Mouse (Mus musculus) mouse trophoblast stem cell (cell line): ENCODE measurements around the gene Ankrd31.
"Not testable (repeated sequence)": the region's sequence is repeated elsewhere in the genome, so short reads cannot be mapped to it uniquely, and the experiment has no call there.

Experiments
- in situ Hi-C, 2 experiments: fragments of 300-500 bp; cut with MseI, MboI; formaldehyde crosslinking; loops; 2 replicates in 1 of 2; 3 replicates in 1 of 2; pipeline ENCODE4 v1.15.1; 2025

Ankrd31 gene

GRCm38 (mm10) chr13:96748109-96748845 lies at the start of gene Ankrd31:
Gene Ankrd31, plus strand, starts transcription at chr13:96748272.
- in situ Hi-C loops, result no loop called here

- in situ Hi-C loops, result no loop called here
These were observed 45.3 kb upstream of the Ankrd31 start for GRCm38 (mm10) chr13:96702567-96703278.

- in situ Hi-C loops, result no loop called here
These were observed 38.5 kb upstream of the Ankrd31 start for GRCm38 (mm10) chr13:96709269-96710233.

DNA sequence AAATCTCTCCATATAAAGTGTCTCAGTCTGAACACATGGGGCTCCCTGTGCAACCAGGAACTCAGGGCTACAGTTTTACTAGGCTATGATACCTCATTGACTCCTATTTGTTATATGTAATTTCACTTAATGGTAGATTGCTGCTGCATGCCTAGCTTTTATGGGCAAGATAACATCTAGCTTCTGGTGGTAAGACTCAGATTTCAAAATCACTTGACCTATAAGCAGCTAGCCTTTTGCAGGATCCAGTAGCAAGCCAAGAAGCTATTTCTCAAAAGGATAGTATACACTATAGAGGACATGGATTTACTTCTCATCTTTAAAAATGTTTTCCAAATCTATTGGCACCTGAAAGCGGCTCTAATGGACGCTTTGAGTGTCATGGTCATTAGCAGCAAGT lies 31.8 kb upstream of the Ankrd31 start:
- in situ Hi-C loops, result no loop called here

DNA sequence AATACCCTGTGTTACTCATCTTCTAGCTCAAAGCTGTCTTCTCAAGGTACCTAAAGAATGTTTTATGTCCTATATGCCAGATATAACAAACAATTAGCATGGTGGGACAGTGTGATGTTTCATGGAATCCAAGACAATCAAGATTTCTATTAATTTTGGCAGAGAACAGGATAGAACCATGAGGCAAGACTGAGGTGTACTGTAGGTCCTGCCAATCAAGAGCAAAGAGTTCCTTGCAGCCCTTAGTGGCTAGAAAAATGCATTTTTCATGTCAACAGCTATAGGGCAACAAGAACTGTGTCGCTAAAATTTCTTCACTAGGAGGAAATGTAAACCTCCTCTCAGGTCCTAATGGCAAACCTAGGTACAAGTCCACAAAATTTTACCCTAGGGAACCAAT lies 30.3 kb upstream of the Ankrd31 start:
- in situ Hi-C loops, result no loop called here

- in situ Hi-C loops, result no loop called here
These were observed 28.1 kb upstream of the Ankrd31 start for GRCm38 (mm10) chr13:96720003-96720402.

GRCm38 (mm10) chr13:96728289-96728688 lies 19.8 kb upstream of the Ankrd31 start:
- in situ Hi-C loops, result no loop called here

- in situ Hi-C loops, result no loop called here
These were observed 18.9 kb upstream of the Ankrd31 start for GRCm38 (mm10) chr13:96729146-96729545.

DNA sequence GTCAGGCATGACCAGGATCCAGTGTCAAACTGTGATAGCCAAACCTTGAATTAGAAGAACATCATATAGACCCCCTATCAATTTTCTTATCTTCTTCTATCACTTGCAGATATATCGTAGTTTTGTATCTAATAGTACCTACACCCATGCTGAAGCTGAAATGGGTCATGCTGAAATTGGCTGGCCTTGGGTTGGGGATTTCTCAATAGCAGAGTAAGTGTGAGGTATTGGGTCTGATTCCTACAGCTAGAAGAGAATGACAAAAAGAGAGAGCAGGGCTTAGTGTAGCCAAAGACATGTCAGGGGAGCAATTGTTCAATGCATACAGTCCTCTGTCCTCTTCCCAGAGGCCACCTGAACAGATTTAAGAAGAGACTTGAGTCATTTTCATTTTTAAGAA lies 18.0 kb upstream of the Ankrd31 start:
- in situ Hi-C loops, result no loop called here

DNA sequence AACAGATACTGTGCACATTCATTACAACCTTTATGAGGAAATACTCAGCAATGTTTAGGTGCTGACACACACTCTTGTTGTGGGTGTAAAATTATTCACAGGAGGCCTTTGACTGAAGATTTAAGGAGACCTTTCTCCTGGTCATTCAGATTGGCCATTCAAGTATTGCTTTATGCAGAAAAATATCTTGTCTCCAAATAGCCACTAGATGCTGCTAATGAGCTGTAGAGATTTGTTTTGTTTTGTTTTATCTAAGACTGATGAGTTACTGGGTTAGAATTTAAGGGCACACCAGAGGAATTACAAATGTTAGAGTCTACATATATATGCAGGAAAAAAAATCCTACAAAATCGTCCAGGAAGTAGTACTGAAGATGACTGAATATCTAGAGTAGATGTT lies 12.9 kb upstream of the Ankrd31 start:
- in situ Hi-C loops, result no loop called here

- in situ Hi-C loops, result no loop called here
These were observed 7.9 kb upstream of the Ankrd31 start for GRCm38 (mm10) chr13:96740159-96740558.

DNA sequence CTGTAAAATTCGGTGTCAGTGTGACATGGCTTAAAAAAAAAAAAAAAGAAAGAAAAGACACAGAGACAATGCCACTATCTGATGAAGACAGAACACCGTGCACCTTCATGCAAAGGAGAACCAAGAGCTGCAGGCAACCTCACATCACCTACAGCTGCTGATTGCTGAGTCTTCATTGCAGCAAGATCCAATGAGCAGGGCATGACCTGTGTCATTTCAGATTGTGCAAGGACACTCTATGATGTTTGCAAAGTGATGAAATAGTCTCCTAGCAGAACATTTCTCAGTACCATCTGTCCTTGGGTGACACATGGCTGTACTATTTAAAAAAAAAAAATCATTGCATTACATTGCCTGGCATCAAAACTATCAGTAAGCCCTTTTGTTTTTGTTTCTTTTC lies 5.2 kb upstream of the Ankrd31 start:
- in situ Hi-C loops, result no loop called here

- in situ Hi-C loops, result no loop called here
These were observed 2.0 kb upstream of the Ankrd31 start for GRCm38 (mm10) chr13:96746055-96746454.

DNA sequence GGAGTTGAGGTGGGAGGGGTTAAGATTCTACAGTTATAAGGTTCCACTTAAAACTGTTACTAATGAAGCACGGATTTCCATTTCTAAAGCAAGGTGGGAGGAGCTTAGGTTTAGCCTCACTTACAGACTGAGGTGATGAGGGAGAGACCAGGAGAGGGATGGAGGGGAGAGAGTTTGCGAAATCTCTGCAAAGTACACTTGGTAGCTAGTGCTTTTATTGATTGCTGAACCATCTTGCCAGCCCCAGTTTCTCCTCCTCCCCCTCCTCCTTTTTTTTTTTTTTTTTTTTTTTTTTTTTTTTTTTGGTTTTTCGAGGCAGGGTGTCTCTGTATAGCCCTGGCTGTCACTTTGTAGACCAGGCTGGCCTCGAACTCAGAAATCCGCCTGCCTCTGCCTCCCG lies 1.8 kb downstream of the Ankrd31 start:
- in situ Hi-C loops, result no loop called here

DNA sequence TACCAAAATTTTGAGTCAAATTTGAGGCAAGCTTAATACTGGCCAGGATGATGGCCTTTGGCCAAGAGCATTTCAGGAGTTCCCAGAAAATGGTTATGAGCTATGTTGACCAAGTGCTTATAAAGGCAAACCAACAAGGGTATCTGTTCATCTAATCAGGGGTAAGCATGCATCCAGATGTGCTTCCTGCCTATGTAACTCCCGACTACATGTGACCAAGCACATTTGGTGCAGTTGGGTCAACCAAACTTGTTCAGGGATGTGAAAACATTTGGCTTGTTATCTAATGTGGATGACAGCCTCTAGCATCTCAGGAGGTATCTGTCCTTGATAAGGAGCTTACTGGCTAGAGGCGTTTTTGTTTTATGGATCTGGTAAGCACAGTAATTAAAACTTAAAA lies 12.8 kb downstream of the Ankrd31 start:
- in situ Hi-C loops, result no loop called here

GRCm38 (mm10) chr13:96786071-96786470 lies 38.0 kb downstream of the Ankrd31 start:
- in situ Hi-C loops, result not testable (repeated sequence)

DNA sequence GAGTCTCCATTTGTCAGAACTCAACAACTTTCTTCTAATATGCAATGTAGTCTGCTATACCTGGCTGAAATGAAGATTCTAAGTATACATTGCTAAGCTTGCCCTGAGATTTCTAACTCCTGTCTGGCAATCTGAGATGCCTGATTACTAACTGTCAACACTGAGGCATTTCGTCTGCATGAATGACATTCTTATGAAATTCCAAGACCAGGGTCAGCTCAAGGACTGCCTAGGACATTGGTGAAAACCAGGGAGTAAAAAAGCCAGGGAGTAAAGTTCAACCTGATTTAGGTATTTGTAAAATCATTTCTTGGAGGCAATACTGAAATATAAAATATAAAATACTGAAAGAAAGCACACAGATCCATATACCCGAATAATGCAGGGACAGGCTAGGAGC lies 45.4 kb downstream of the Ankrd31 start:
- in situ Hi-C loops, result no loop called here

- in situ Hi-C loops, result no loop called here
These were observed 47.2 kb downstream of the Ankrd31 start for GRCm38 (mm10) chr13:96795301-96795700.

- in situ Hi-C loops, result no loop called here
These were observed 49.4 kb downstream of the Ankrd31 start for GRCm38 (mm10) chr13:96797500-96797899.

GRCm38 (mm10) chr13:96849752-96850151 lies 101.7 kb downstream of the Ankrd31 start:
- in situ Hi-C loops, result loop anchor here (10.0 kb wide), 2 partner anchors 155 to 205 kb away; no protein-coding TSS in a partner anchor

GRCm38 (mm10) chr13:96852133-96852532 lies 104.1 kb downstream of the Ankrd31 start:
- in situ Hi-C loops, result loop anchor here (10.0 kb wide), 2 partner anchors 153 to 203 kb away; no protein-coding TSS in a partner anchor

DNA sequence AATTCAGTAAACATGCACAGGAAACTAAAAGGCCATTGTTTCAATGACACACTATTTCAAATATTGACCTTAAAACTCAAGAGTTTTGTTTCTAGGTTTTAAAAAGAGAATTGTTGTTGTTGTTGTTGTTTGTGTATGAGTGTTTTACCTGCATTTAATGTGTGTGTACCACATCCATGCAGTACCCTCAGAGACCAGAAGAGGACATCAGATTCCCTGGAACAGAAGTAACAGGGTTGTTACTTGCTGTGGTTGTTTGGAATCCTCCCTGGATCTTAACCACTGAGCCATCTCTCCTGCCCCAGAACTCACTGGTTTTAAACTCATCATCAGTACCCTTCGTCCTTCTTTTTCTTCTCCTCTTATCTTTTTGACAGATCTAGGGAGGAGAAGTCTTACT lies 105.2 kb downstream of the Ankrd31 start:
- in situ Hi-C loops, result loop anchor here (10.0 kb wide), 2 partner anchors 152 to 202 kb away; no protein-coding TSS in a partner anchor
